Mouse (Mus musculus): ENCODE data around the gene Sos2.

GRCm38 (mm10) chr12:69713628-69714027 is 32.0 kb upstream of the Sos2 start:
- no peak for TF ChIP-seq CTCF (IDR thresholded peaks at IDR 0.05)
- TF ChIP-seq POLR2A (IDR thresholded peaks at IDR 0.05; ENCODE audit: insufficient read depth, low read depth, low read length) = no peak
